Mouse (Mus musculus) liver, postnatal 0 days (tissue): Measurements from ENCODE around the gene Rab10.

Experiments
- CTCF ChIP-seq: sonication (generic); IDR thresholded peaks from 2 replicates; pipeline ENCODE4 v1.5.1; 2016; ENCODE audit warnings: antibody characterized with exemption, low read depth
- EP300 ChIP-seq: IDR thresholded peaks from 2 replicates; pipeline ENCODE4 v1.6.1; 2016; ENCODE audit warnings: antibody characterized with exemption, low read depth, mild to moderate bottlenecking

- TF ChIP-seq CTCF = no peak
- no peak for TF ChIP-seq EP300
Observed at GRCm38 (mm10) chr12:3291038-3291437, 18.7 kb downstream of the Rab10 start.
